Mouse (Mus musculus) adrenal gland, adult 8-10 months (tissue): ENCODE data around the gene Rrad. TPM values are rescaled to one million over a fixed set of nuclear protein-coding genes. Genes with fewer than 3 reads are reported as not detected.

Source experiments
- total RNA-seq, 4 experiments: library from RNA; stranded (reverse); gene quantifications; 2 replicates each; pipeline ENCODE4 v1.2.4; 2022

The Rrad gene
- total RNA-seq, 4 experiments from 2014 or later, result 2.7 to 16.3 (median 7.6) TPM

Other genes starting within 250 kb of the Rrad start
- 10 to 100 TPM; 41.3 to 57.6 (median 54.9) TPM for gene Cmtm4, start 235.5 kb downstream of the Rrad start, total RNA-seq
- 100 to 1,000 TPM; 115 to 200 (median 123) TPM for gene Dync1li2, start 188.3 kb downstream of the Rrad start, total RNA-seq
- under 1 TPM in 2 of 4 experiments, not detected in 2; 0.16 to 0.52 TPM for gene Terb1, start 121.4 kb downstream of the Rrad start, total RNA-seq
- gene Nae1, start 96.7 kb downstream of the Rrad start, total RNA-seq, result 10 to 100 TPM; 40.5 to 66.3 (median 47.3) TPM
- gene Car7, start 96.6 kb downstream of the Rrad start, total RNA-seq, result 1 to 10 TPM; 1.7 to 5.6 (median 3.2) TPM
- 10 to 100 TPM; 31.7 to 43.6 (median 38.0) TPM for gene Pdp2, start 39.9 kb downstream of the Rrad start, total RNA-seq
- under 1 TPM in 1 of 4 experiments, not detected in 3; 0.24 TPM for gene Cdh16, start 6.9 kb downstream of the Rrad start, total RNA-seq
- gene Ciao2b, start 10.6 kb upstream of the Rrad start, total RNA-seq, result 10 to 100 TPM; 33.1 to 44.9 (median 41.1) TPM
- gene Ces2a, start 102.7 kb upstream of the Rrad start, total RNA-seq, result under 1 TPM in 1 of 4 experiments, not detected in 3; 0.17 TPM
- gene Ces2b, start 200.2 kb upstream of the Rrad start, total RNA-seq, result under 1 TPM; 0.10 to 0.70 (median 0.42) TPM
- gene Ces2c, start 215.7 kb upstream of the Rrad start, total RNA-seq, result not detected